Mouse (Mus musculus) olfactory bulb, adult 2 months (tissue): Measurements from ENCODE around the gene Cfb.
A peak's percentile ranks its signal among the peaks of the same experiment; 100 is the strongest.

Source experiments
- CTCF ChIP-seq: fragments of 200-500 bp; IDR thresholded peaks from 2 replicates; pipeline ENCODE4 v1.5.1; 2012; ENCODE audit warnings: low read depth, mild to moderate bottlenecking, low read length, moderate library complexity; ENCODE audit not compliant: insufficient read depth
- POLR2A ChIP-seq: fragments of 200-500 bp; IDR thresholded peaks from 2 replicates; pipeline ENCODE4 v1.6.1; 2012; ENCODE audit warnings: mild to moderate bottlenecking, low read depth, low read length, moderate library complexity; ENCODE audit not compliant: insufficient read depth

GRCm38 (mm10) chr17:34849722-34850516, 12.4 kb downstream of the Cfb start, which contains the start of the genes Skiv2l and Nelfe:
- TF ChIP-seq CTCF (no peak), POLR2A (peak; percentile 92)
